ENCODE assay signal across 8 mouse cellular contexts in genomic region chr7:29316976-29317375, GRCm38 (mm10). TPM values are rescaled to one million over a fixed set of nuclear protein-coding genes. Genes with fewer than 3 reads are reported as not detected.
A peak's percentile ranks its signal among the peaks of the same experiment; 100 is the strongest.
DNase-seq lines count a peak whose midpoint lies in the region; ATAC-seq and TF ChIP-seq lines count a peak whose summit lies in the region.
"Had no signal": no experiment of that assay in that cellular context is flagged by ENCODE, and none has a peak within 500 bp of the region (broad histone marks: within the 10 kb centered on the region; RNA-seq: fewer than 3 reads in every experiment).

No protein-coding gene starts in this region.

- H3K4me3 ChIP-seq in CH12.LX (replicated peaks in 1 of 3; ENCODE audit: low read depth in 2 of 3, low read length in 2 of 3, poor library complexity in 1 of 3): no peak overlapping the region
- H3K4me3 ChIP-seq in G1E (ENCODE audit: low read depth, low read length): peak overlapping the region; percentile 69; the same call in 1 of the 2 replicates
- H3K4me3 ChIP-seq in embryonic facial prominence, embryonic 13.5 days: peak overlapping the region; percentile 33
- no peak overlapping the region for H3K4me3 ChIP-seq in intestine, embryonic 15.5 days (replicated peaks)
- H3K4me3 ChIP-seq: liver, embryonic 15.5 days had no signal

- H3K27me3 ChIP-seq in CH12.LX (replicated peaks) (peaks cover 17% of the 10 kb centered on the region), G1E (ENCODE audit: insufficient read depth, low read length) (no peaks in the 10 kb centered on the region)
- no peaks in the 10 kb centered on the region for H3K27me3 ChIP-seq in embryonic facial prominence, embryonic 13.5 days
- no peaks in the 10 kb centered on the region for H3K27me3 ChIP-seq in intestine, embryonic 15.5 days (replicated peaks)

- H3K4me1 ChIP-seq in CH12.LX (ENCODE audit: control insufficient read depth in 1 of 2, insufficient read depth in 2 of 2) (peaks cover 2 to 19% of the 10 kb centered on the region in 2 experiments; a peak in 2 of 4 replicates), G1E (ENCODE audit: insufficient read depth, low read depth, low read length) (peaks cover 95% of the 10 kb centered on the region)
- peaks cover 86% of the 10 kb centered on the region for H3K4me1 ChIP-seq in embryonic facial prominence, embryonic 13.5 days
- peaks cover 41% of the 10 kb centered on the region for H3K4me1 ChIP-seq in intestine, embryonic 15.5 days (replicated peaks)

- 3% methylated on average over 10 of the region's 10 CpGs for WGBS in embryonic facial prominence, embryonic 13.5 days
- WGBS in intestine, embryonic 15.5 days: 6% methylated on average over 10 of the region's 10 CpGs

- H3K9me3 ChIP-seq in CH12.LX (replicated peaks; ENCODE audit: low read length) (no peaks in the 10 kb centered on the region), G1E (replicated peaks) (no peaks in the 10 kb centered on the region)
- no peaks in the 10 kb centered on the region for H3K9me3 ChIP-seq in embryonic facial prominence, embryonic 13.5 days
- no peaks in the 10 kb centered on the region for H3K9me3 ChIP-seq in intestine, embryonic 15.5 days
- H3K9me3 ChIP-seq: liver, embryonic 15.5 days had no signal

- dilution Hi-C loops in CH12.LX (cut with MboI; ENCODE audit: extremely low pct_ligation_motif_present, extremely low pct_unique_long_range_greater_than_20kb, low sequenced_read_pairs): no loop called here

- no peak for DNase-seq in CH12.LX (ENCODE audit: extremely low read depth)
- peak; percentile 39 for DNase-seq in G1E (ENCODE audit: low spot score)
- DNase-seq in lung, postnatal 10 days: peak; percentile 77
- DNase-seq in right cerebral cortex, postnatal 4 days: peak; percentile 72

- H3K4me2 ChIP-seq in CH12.LX (ENCODE audit: insufficient read depth, low read depth, poor library complexity, severe bottlenecking): no peak overlapping the region
- H3K4me2 ChIP-seq in embryonic facial prominence, embryonic 13.5 days: peak overlapping the region; percentile 59
- peak overlapping the region; percentile 48 for H3K4me2 ChIP-seq in intestine, embryonic 15.5 days (replicated peaks)

- ATAC-seq in G1E (ENCODE audit: extremely low read depth, insufficient number of reproducible peaks, low FRiP score, poor library complexity, severe bottlenecking): no peak
- ATAC-seq in embryonic facial prominence, embryonic 13.5 days (ENCODE audit: insufficient number of reproducible peaks, insufficient read depth, low FRiP score, low TSS enrichment, low read depth): peak; percentile 67
- peak; percentile 45 for ATAC-seq in intestine, embryonic 15.5 days
- no peak for ATAC-seq in megakaryocyte progenitor cell, adult 5-6 weeks (replicated peaks; ENCODE audit: poor library complexity)

- no peaks in the 10 kb centered on the region for H3K79me2 ChIP-seq in CH12.LX (replicated peaks; ENCODE audit: control insufficient read depth, extremely low read depth, insufficient read depth, poor library complexity, severe bottlenecking)

- TF ChIP-seq POLR2A in CH12.LX (IDR thresholded peaks at IDR 0.05; ENCODE audit: low read depth, low read length): no peak

- H3K36me3 ChIP-seq in CH12.LX (replicated peaks in 1 of 2; ENCODE audit: control insufficient read depth in 1 of 2, insufficient read depth in 1 of 2, low read length in 1 of 2): peaks cover 0 to 4% of the 10 kb centered on the region in 2 experiments
- peaks cover 66% of the 10 kb centered on the region for H3K36me3 ChIP-seq in G1E (replicated peaks)
- H3K36me3 ChIP-seq in embryonic facial prominence, embryonic 13.5 days: peaks cover 14% of the 10 kb centered on the region; the same call in 1 of the 2 replicates
- no peaks in the 10 kb centered on the region for H3K36me3 ChIP-seq in intestine, embryonic 15.5 days

- no peak for TF ChIP-seq CTCF in CH12.LX (conservative IDR thresholded peaks at IDR 0.05 in 1 of 2, IDR thresholded peaks at IDR 0.05 in 1 of 2; ENCODE audit: low read depth in 2 of 2, low read length in 2 of 2)
- no peak for TF ChIP-seq CTCF in G1E (IDR thresholded peaks at IDR 0.05; ENCODE audit: low read depth, low read length)

- no peak overlapping the region for H3K27ac ChIP-seq in CH12.LX (ENCODE audit: insufficient read depth, low read depth)
- H3K27ac ChIP-seq in embryonic facial prominence, embryonic 13.5 days: peak overlapping the region; percentile 95
- peak overlapping the region; percentile 77 for H3K27ac ChIP-seq in intestine, embryonic 15.5 days
- H3K27ac ChIP-seq: liver, embryonic 15.5 days had no signal

- TF ChIP-seq EP300 in CH12.LX (IDR thresholded peaks at IDR 0.05; ENCODE audit: low read length): no peak

- no peak overlapping the region for H3K9ac ChIP-seq in CH12.LX (ENCODE audit: insufficient read depth, low read depth)
- 0 out of 2 replicates have a peak overlapping the region, but pooled peaks have one; percentile 32 for H3K9ac ChIP-seq in embryonic facial prominence, embryonic 13.5 days
- no peak overlapping the region for H3K9ac ChIP-seq in intestine, embryonic 15.5 days
- H3K9ac ChIP-seq: liver, embryonic 15.5 days had no signal

- TF ChIP-seq RAD21 in CH12.LX (IDR thresholded peaks at IDR 0.05; ENCODE audit: low read depth, low read length): no peak

- in situ Hi-C loops in CH12.LX (cut with MboI; ENCODE audit: low pct_ligation_motif_present, low pct_unique_long_range_greater_than_20kb, low sequenced_read_pairs): no loop called here

TF ChIP-seq in CH12.LX, 34 proteins besides CTCF, POLR2A, EP300 and RAD21:
- TF ChIP-seq TCF12 (IDR thresholded peaks at IDR 0.05; ENCODE audit: low read depth, low read length) (no peak), ZMIZ1 (IDR thresholded peaks at IDR 0.05; ENCODE audit: low read depth, low read length) (no peak), ZNF384 (IDR thresholded peaks at IDR 0.05; ENCODE audit: low read depth, low read length) (peak; percentile 34; the same call in 1 of the 2 replicates), BHLHE40 (IDR thresholded peaks at IDR 0.05; ENCODE audit: low read depth, low read length) (no peak)

RNA-seq across cellular contexts. Expression of gene Dpf1, which starts 13.2 kb away (rescaled TPM):
- total RNA-seq in CH12.LX (2012; rRNA removed) (1.3 and 3.0 TPM in 2 replicates), CH12.LX (2014; rRNA removed) (0.35 and 0.38 TPM in 2 replicates), G1E (2014; fragmentation: Nextera tagmentation) (21.8 and 23.8 TPM in 2 replicates), G1E (2017) (6.8 and 9.4 TPM in 2 replicates)
- polyA plus RNA-seq in CH12.LX (2012; ENCODE audit: insufficient read length, low read depth) (0.97 and 1.9 TPM in 2 replicates), G1E (2012) (47.4 and 50.3 TPM in 2 replicates)
- 28.4 and 29.9 TPM in 2 replicates for polyA plus RNA-seq in embryonic facial prominence, embryonic 13.5 days (2015; fragmentation: Nextera tagmentation; extraction: Ambion mirVana)
- polyA plus RNA-seq in intestine, embryonic 15.5 days (2015; fragmentation: Nextera tagmentation; extraction: Ambion mirVana): 6.7 and 6.8 TPM in 2 replicates
- 0.05 and 0.73 TPM in 2 replicates for total RNA-seq in megakaryocyte progenitor cell, adult 5-6 weeks (2015)
- 0.10 TPM in 1 of 2 replicates, not detected in the other for total RNA-seq in megakaryocyte progenitor cell, adult 5-6 weeks (2017)

RNA-seq across cellular contexts. Expression of gene Ppp1r14a, which starts 27.9 kb away (rescaled TPM):
- total RNA-seq in CH12.LX (2012; rRNA removed) (not detected in 2 replicates), CH12.LX (2014; rRNA removed) (not detected in 2 replicates), G1E (2014; fragmentation: Nextera tagmentation) (not detected in 2 replicates), G1E (2017) (not detected in 2 replicates)
- polyA plus RNA-seq in CH12.LX (2012; ENCODE audit: insufficient read length, low read depth) (not detected in 2 replicates), G1E (2012) (0.23 and 0.28 TPM in 2 replicates)
- 10.1 and 10.5 TPM in 2 replicates for polyA plus RNA-seq in embryonic facial prominence, embryonic 13.5 days (2015; fragmentation: Nextera tagmentation; extraction: Ambion mirVana)
- 44.3 and 50.7 TPM in 2 replicates for polyA plus RNA-seq in intestine, embryonic 15.5 days (2015; fragmentation: Nextera tagmentation; extraction: Ambion mirVana)
- total RNA-seq in megakaryocyte progenitor cell, adult 5-6 weeks (2015): not detected in 2 replicates
- 1.1 TPM in 1 of 2 replicates, not detected in the other for total RNA-seq in megakaryocyte progenitor cell, adult 5-6 weeks (2017)

RNA-seq across cellular contexts. Expression of gene Spint2, which starts 35.3 kb away (rescaled TPM):
- total RNA-seq in CH12.LX (2012; rRNA removed) (25.6 and 29.1 TPM in 2 replicates), CH12.LX (2014; rRNA removed) (not detected in 2 replicates), G1E (2014; fragmentation: Nextera tagmentation) (24.4 and 33.4 TPM in 2 replicates), G1E (2017) (19.3 and 21.4 TPM in 2 replicates)
- polyA plus RNA-seq in CH12.LX (2012; ENCODE audit: insufficient read length, low read depth) (3.7 and 4.1 TPM in 2 replicates), G1E (2012) (102 and 138 TPM in 2 replicates)
- polyA plus RNA-seq in embryonic facial prominence, embryonic 13.5 days (2015; fragmentation: Nextera tagmentation; extraction: Ambion mirVana): 118 and 127 TPM in 2 replicates
- 633 and 716 TPM in 2 replicates for polyA plus RNA-seq in intestine, embryonic 15.5 days (2015; fragmentation: Nextera tagmentation; extraction: Ambion mirVana)
- 60.8 and 62.8 TPM in 2 replicates for total RNA-seq in megakaryocyte progenitor cell, adult 5-6 weeks (2015)
- 21.2 and 34.1 TPM in 2 replicates for total RNA-seq in megakaryocyte progenitor cell, adult 5-6 weeks (2017)

Comparison
In these comparisons a context has a peak if more than half of its experiments do, and no peak if none do; other contexts are left out.
1. H3K4me3 ChIP-seq: peak in G1E (single experiment) and embryonic facial prominence, embryonic 13.5 days (single experiment); none in CH12.LX (0 of 3) and intestine, embryonic 15.5 days (single experiment).
2. ATAC-seq: peak in embryonic facial prominence, embryonic 13.5 days (single experiment) and intestine, embryonic 15.5 days (single experiment); none in G1E (single experiment) and megakaryocyte progenitor cell, adult 5-6 weeks (single experiment).
3. RNA of gene Spint2, which starts 35.3 kb away (polyA plus RNA-seq): 633 to 716 TPM in intestine, embryonic 15.5 days, 118 to 127 TPM in embryonic facial prominence, embryonic 13.5 days and 102 to 138 TPM in G1E; 3.7 to 4.1 TPM in CH12.LX; every median in the first group is over 10 times any median in the second.